Mouse (Mus musculus) urinary bladder, postnatal 25 days (tissue): ENCODE data around the gene Smok2b.
"Not testable (repeated sequence)": the region's sequence is repeated elsewhere in the genome, so short reads cannot be mapped to it uniquely, and the experiment has no call there.

Experiments used
- DNase-seq: peaks from one replicate; pipeline ENCODE4 v3.0.0; 2022; ENCODE audit warnings: low spot score

The Smok2b gene

GRCm38 (mm10) chr17:13229957-13230356, at the start of gene Smok2b:
Gene Smok2b (plus strand): TSS chr17:13230257.
- DNase-seq: not testable (repeated sequence)

- not testable (repeated sequence) for DNase-seq
These were observed 49.6 kb upstream of the Smok2b start for GRCm38 (mm10) chr17:13180491-13180890.

GRCm38 (mm10) chr17:13182712-13183111, 47.3 kb upstream of the Smok2b start:
- DNase-seq: not testable (repeated sequence)

- DNase-seq: not testable (repeated sequence)
These were observed 45.5 kb upstream of the Smok2b start for GRCm38 (mm10) chr17:13184514-13184913.

GRCm38 (mm10) chr17:13186541-13186940, 43.5 kb upstream of the Smok2b start:
- not testable (repeated sequence) for DNase-seq

- not testable (repeated sequence) for DNase-seq
These were observed 42.4 kb upstream of the Smok2b start for GRCm38 (mm10) chr17:13187621-13188020.

- DNase-seq: not testable (repeated sequence)
These were observed 41.2 kb upstream of the Smok2b start for GRCm38 (mm10) chr17:13188846-13189245.

- DNase-seq: not testable (repeated sequence)
These were observed 39.0 kb upstream of the Smok2b start for GRCm38 (mm10) chr17:13190836-13191583.

GRCm38 (mm10) chr17:13196486-13196885, 33.6 kb upstream of the Smok2b start:
- not testable (repeated sequence) for DNase-seq

GRCm38 (mm10) chr17:13198812-13199211, 31.2 kb upstream of the Smok2b start:
- not testable (repeated sequence) for DNase-seq

- not testable (repeated sequence) for DNase-seq
These were observed 30.1 kb upstream of the Smok2b start for GRCm38 (mm10) chr17:13199880-13200409.

- DNase-seq: not testable (repeated sequence)
These were observed 28.5 kb upstream of the Smok2b start for GRCm38 (mm10) chr17:13201551-13201950.

GRCm38 (mm10) chr17:13202453-13203107, 27.5 kb upstream of the Smok2b start:
- DNase-seq: not testable (repeated sequence)

- DNase-seq: not testable (repeated sequence)
These were observed 24.8 kb upstream of the Smok2b start for GRCm38 (mm10) chr17:13205247-13205646.

- no peak for DNase-seq
These were observed 23.6 kb upstream of the Smok2b start for GRCm38 (mm10) chr17:13206491-13206890.

GRCm38 (mm10) chr17:13208460-13208859, 21.6 kb upstream of the Smok2b start:
- DNase-seq: not testable (repeated sequence)

- peak; percentile 30 for DNase-seq
These were observed 17.8 kb upstream of the Smok2b start for GRCm38 (mm10) chr17:13212136-13212850.

GRCm38 (mm10) chr17:13214169-13214568, 15.9 kb upstream of the Smok2b start:
- no peak for DNase-seq

GRCm38 (mm10) chr17:13215595-13215994, 14.5 kb upstream of the Smok2b start:
- DNase-seq: no peak

- DNase-seq: no peak
These were observed 9.2 kb upstream of the Smok2b start, which contains the start of gene Smok2a for GRCm38 (mm10) chr17:13220888-13221287. Gene Smok2a (plus strand): TSS chr17:13221188.

- not testable (repeated sequence) for DNase-seq
These were observed 8.1 kb upstream of the Smok2b start for GRCm38 (mm10) chr17:13221921-13222320.

- not testable (repeated sequence) for DNase-seq
These were observed 9.4 kb downstream of the Smok2b start for GRCm38 (mm10) chr17:13239461-13239860.
